9 mouse cellular contexts compared by ENCODE assay signal in the genomic region with DNA sequence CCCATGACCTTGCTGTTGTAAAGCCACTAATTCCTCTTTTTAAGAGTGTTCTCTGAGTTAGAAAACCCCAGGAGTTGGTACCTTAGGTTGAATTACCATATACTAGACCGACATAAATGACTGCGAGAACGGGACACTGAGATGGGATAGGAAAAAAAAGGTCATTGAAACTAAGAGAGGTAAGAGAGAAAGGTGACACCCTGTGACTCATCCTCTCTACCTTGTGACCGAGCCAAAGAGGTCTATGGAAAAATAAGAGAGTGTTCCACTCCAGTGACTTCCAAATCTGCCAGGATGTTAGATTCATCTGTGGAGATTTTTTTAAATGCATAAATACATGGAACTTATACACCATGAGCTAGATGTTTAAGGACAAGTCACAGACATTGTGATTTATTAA.
"Had no signal": no experiment of that assay in that cellular context is flagged by ENCODE, and none has a peak within 500 bp of the region (broad histone marks: within the 10 kb centered on the region; RNA-seq: fewer than 3 reads in every experiment).

No protein-coding gene starts in this region.

- ATAC-seq: liver, postnatal 0 days; lung, postnatal 0 days; midbrain, embryonic 15.5 days had no signal

- DNase-seq: kidney, postnatal 25 days; left cerebral cortex, postnatal 4 days; liver, postnatal 0 days; lung, embryonic 14.5 days; retina, postnatal 1 day; right cerebral cortex, postnatal 25 days; thymus, postnatal 25 days had no signal
